In genomic region chr15:21836110-21836509, GRCm38 (mm10) we compare ENCODE assay signal across 20 mouse cellular contexts.
DNase-seq lines count a peak whose midpoint lies in the region.
"Had no signal": no experiment of that assay in that cellular context is flagged by ENCODE, and none has a peak within 500 bp of the region (broad histone marks: within the 10 kb centered on the region; RNA-seq: fewer than 3 reads in every experiment).

No protein-coding gene starts in this region.

- no peak overlapping the region for H3K4me3 ChIP-seq in limb, embryonic 10.5 days
- H3K4me3 ChIP-seq: embryonic facial prominence, embryonic 15.5 days; gastrocnemius, adult 2 months; hindbrain, embryonic 10.5 days; limb, embryonic 12.5 days; midbrain, embryonic 15.5 days; neural tube, embryonic 13.5 days had no signal

- no peak overlapping the region for H3K27ac ChIP-seq in limb, embryonic 10.5 days
- H3K27ac ChIP-seq: embryonic facial prominence, embryonic 15.5 days; gastrocnemius, adult 2 months; hindbrain, embryonic 10.5 days; hindbrain, postnatal 0 days; limb, embryonic 12.5 days; macrophage; midbrain, embryonic 15.5 days; neural tube, embryonic 13.5 days had no signal

- no peaks in the 10 kb centered on the region for H3K36me3 ChIP-seq in limb, embryonic 10.5 days
- H3K36me3 ChIP-seq: embryonic facial prominence, embryonic 15.5 days; hindbrain, embryonic 10.5 days; limb, embryonic 12.5 days; midbrain, embryonic 15.5 days; neural tube, embryonic 13.5 days had no signal

- H3K4me1 ChIP-seq in limb, embryonic 10.5 days, result no peaks in the 10 kb centered on the region
- H3K4me1 ChIP-seq: embryonic facial prominence, embryonic 15.5 days; hindbrain, embryonic 10.5 days; limb, embryonic 12.5 days; midbrain, embryonic 15.5 days; neural tube, embryonic 13.5 days had no signal

- WGBS in limb, embryonic 10.5 days, result 89% methylated on average over 5 of the region's 5 CpGs

- H3K27me3 ChIP-seq in limb, embryonic 10.5 days (ENCODE audit: low read depth, poor library complexity, severe bottlenecking), result no peaks in the 10 kb centered on the region
- H3K27me3 ChIP-seq: embryonic facial prominence, embryonic 15.5 days; limb, embryonic 12.5 days; midbrain, embryonic 15.5 days; neural tube, embryonic 13.5 days had no signal

- no peaks in the 10 kb centered on the region for H3K9me3 ChIP-seq in limb, embryonic 10.5 days (replicated peaks)
- H3K9me3 ChIP-seq: embryonic facial prominence, embryonic 15.5 days; hindbrain, embryonic 10.5 days; limb, embryonic 12.5 days; midbrain, embryonic 15.5 days; neural tube, embryonic 13.5 days had no signal

- DNase-seq in frontal cortex, adult 2 months (ENCODE audit: extremely low spot score in 1 of 2, low spot score in 1 of 2), result peak; percentile 3 to 38
- DNase-seq in frontal cortex, postnatal 14 days (ENCODE audit: low spot score in 2 of 2), result no peak
- peak; percentile 18 for DNase-seq in layer of hippocampus, adult 9-11 months
- DNase-seq in layer of hippocampus, adult 9-10 months (ENCODE audit: low spot score), result no peak
- peak; percentile 45 for DNase-seq in right cerebral cortex, adult 18-20 months
- DNase-seq in right cerebral cortex, postnatal 10 days (ENCODE audit: low spot score in 2 of 2), result no peak
- no peak for DNase-seq in limb, embryonic 10.5 days (ENCODE audit: low spot score)
- DNase-seq: adrenal gland, postnatal 14 days; cerebellum, adult 9-10 months; gastrocnemius, adult 2 months; kidney, adult 9 months; kidney, postnatal 14 days; liver, postnatal 0 days had no signal

Comparison
In these comparisons a context has a peak if more than half of its experiments do, and no peak if none do; other contexts are left out.
1. DNase-seq: peak in frontal cortex, adult 2 months (2 of 2), layer of hippocampus, adult 9-11 months (single experiment) and right cerebral cortex, adult 18-20 months (single experiment); none in frontal cortex, postnatal 14 days (0 of 2), layer of hippocampus, adult 9-10 months (single experiment), right cerebral cortex, postnatal 10 days (0 of 2) and limb, embryonic 10.5 days (single experiment).